Mouse (Mus musculus): ENCODE measurements around the gene Ankrd55.

Gene Ankrd55

GRCm38 (mm10) chr13:112340761-112341160 is 52.5 kb downstream of the Ankrd55 start:
- in situ Hi-C loops (cut with MboI) = no loop called here

GRCm38 (mm10) chr13:112342971-112343627 is 54.8 kb downstream of the Ankrd55 start:
- in situ Hi-C loops (cut with MboI) = no loop called here

- in situ Hi-C loops (cut with MboI) = no loop called here
Measured at GRCm38 (mm10) chr13:112343628-112344009, 55.4 kb downstream of the Ankrd55 start.

GRCm38 (mm10) chr13:112344270-112344864 is 56.1 kb downstream of the Ankrd55 start:
- in situ Hi-C loops (cut with MboI) = no loop called here

- in situ Hi-C loops (cut with MboI) = no loop called here
Measured at GRCm38 (mm10) chr13:112345542-112345941, 57.3 kb downstream of the Ankrd55 start.

GRCm38 (mm10) chr13:112346031-112346430 is 57.8 kb downstream of the Ankrd55 start:
- in situ Hi-C loops (cut with MboI) = no loop called here

- in situ Hi-C loops (cut with MboI) = no loop called here
Measured at GRCm38 (mm10) chr13:112346659-112347142, 58.5 kb downstream of the Ankrd55 start.

GRCm38 (mm10) chr13:112348250-112348649 is 60.0 kb downstream of the Ankrd55 start:
- in situ Hi-C loops (cut with MboI) = no loop called here

GRCm38 (mm10) chr13:112348896-112349484 is 60.7 kb downstream of the Ankrd55 start:
- in situ Hi-C loops (cut with MboI) = no loop called here

GRCm38 (mm10) chr13:112349500-112349899 is 61.2 kb downstream of the Ankrd55 start:
- in situ Hi-C loops (cut with MboI) = no loop called here

- in situ Hi-C loops (cut with MboI) = no loop called here
Measured at GRCm38 (mm10) chr13:112351943-112352342, 63.7 kb downstream of the Ankrd55 start.

GRCm38 (mm10) chr13:112354109-112354867 is 66.0 kb downstream of the Ankrd55 start:
- in situ Hi-C loops (cut with MboI) = no loop called here

- in situ Hi-C loops (cut with MboI) = loop anchor here (5.0 kb wide), 1 partner anchor 37 kb away; no protein-coding TSS in a partner anchor
Measured at GRCm38 (mm10) chr13:112354958-112355357, 66.7 kb downstream of the Ankrd55 start.

GRCm38 (mm10) chr13:112355794-112356486 is 67.7 kb downstream of the Ankrd55 start:
- in situ Hi-C loops (cut with MboI) = loop anchor here (5.0 kb wide), 1 partner anchor 36 kb away; no protein-coding TSS in a partner anchor

- in situ Hi-C loops (cut with MboI) = no loop called here
Measured at GRCm38 (mm10) chr13:112361575-112361974, 73.3 kb downstream of the Ankrd55 start.

- in situ Hi-C loops (cut with MboI) = no loop called here
Measured at GRCm38 (mm10) chr13:112363218-112363617, 75.0 kb downstream of the Ankrd55 start.

- in situ Hi-C loops (cut with MboI) = no loop called here
Measured at GRCm38 (mm10) chr13:112363746-112364145, 75.5 kb downstream of the Ankrd55 start.

- in situ Hi-C loops (cut with MboI) = no loop called here
Measured at GRCm38 (mm10) chr13:112364698-112365097, 76.4 kb downstream of the Ankrd55 start.

GRCm38 (mm10) chr13:112365303-112365702 is 77.1 kb downstream of the Ankrd55 start:
- in situ Hi-C loops (cut with MboI) = no loop called here

- in situ Hi-C loops (cut with MboI) = no loop called here
Measured at GRCm38 (mm10) chr13:112365762-112366161, 77.5 kb downstream of the Ankrd55 start.

- in situ Hi-C loops (cut with MboI) = no loop called here
Measured at GRCm38 (mm10) chr13:112366321-112367029, 78.2 kb downstream of the Ankrd55 start.
